Mouse (Mus musculus): Measurements from ENCODE around the gene Inha.

Inha gene

DNA sequence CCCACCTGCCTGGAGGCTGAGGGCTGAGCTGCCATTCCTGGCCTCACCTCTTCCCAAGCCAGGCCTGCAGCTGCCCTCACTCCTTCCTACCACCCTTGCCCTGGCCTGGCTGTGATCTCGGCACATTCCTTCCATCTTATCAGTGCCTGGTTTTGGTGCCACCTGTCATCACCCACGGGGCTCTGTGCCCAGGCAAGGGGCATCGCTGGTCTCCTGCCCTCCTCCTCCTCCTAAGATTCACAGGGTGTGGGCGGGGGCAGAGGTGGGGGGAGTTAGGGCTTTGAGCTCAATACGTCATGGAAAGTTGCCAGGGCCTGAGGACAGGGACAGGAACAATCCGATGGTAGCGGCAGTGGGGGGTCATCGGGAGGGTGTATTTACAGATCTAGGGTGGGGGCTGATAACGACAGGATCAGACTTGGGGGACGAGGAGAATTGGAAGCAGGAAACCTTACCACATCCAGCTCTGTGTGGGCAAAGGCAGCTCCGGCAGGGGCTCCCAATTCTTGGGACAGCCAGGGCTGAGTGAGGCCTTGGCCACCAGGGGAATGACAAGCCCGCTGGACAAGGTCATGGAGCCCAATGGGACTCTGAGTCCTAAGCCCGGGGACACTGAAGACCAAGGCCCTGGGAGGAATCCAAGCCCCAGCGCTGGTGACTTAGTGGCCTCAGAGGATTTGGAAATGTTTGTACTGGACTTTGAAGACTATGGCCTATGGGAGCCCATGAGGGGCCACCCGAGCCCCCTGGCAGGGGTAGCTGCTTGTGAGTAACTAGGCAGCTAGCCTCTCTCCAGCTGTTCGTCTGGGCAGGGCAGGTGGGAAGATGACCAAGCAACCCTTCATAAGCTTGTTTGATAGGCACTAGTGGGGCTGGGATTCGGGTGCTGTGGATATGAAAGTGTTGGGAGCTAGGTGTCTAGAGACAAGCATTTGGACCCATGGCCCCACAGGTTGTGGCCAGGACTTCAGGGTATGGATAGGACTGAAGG, 42.7 kb downstream of the Inha start:
- no peaks in the 10 kb centered on the region for H3K36me3 ChIP-seq (ENCODE audit: control insufficient read depth, insufficient read depth, low read length, poor library complexity, severe bottlenecking)
- 0 out of 2 replicates have a peak, but pooled peaks cover 2% of the 10 kb centered on the region for H3K27me3 ChIP-seq (ENCODE audit: control insufficient read depth, insufficient read depth, low read length, poor library complexity, severe bottlenecking)
- no peak for DNase-seq (ENCODE audit: low read depth, low spot score)

GRCm38 (mm10) chr1:75550586-75550985, 43.7 kb downstream of the Inha start:
- H3K27me3 ChIP-seq (ENCODE audit: control insufficient read depth, insufficient read depth, low read length, poor library complexity, severe bottlenecking), result 0 out of 2 replicates have a peak, but pooled peaks cover 2% of the 10 kb centered on the region
- no peak for DNase-seq (ENCODE audit: low read depth, low spot score)
- no peaks in the 10 kb centered on the region for H3K36me3 ChIP-seq (ENCODE audit: control insufficient read depth, insufficient read depth, low read length, poor library complexity, severe bottlenecking)

DNA sequence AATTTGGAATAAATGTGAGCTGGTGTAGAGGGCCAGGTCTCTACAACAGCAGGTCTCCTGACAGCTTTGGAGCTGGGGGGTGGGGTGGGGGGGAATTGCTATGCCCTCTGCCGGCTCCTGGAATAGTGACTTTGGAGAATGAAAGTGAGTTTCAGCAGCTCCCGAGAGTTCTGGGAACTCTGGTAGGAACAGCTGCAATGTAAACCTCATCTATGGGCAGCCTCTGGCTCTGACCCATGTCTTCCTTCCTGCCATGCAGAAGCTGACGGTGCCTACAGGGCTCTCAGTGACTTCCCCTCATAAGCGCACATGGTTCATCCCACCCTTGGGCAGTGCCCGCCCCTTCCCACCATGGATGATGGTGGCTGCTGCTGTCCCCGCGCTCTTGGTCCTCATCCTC, 48.8 kb downstream of the Inha start:
- no peak for DNase-seq (ENCODE audit: low read depth, low spot score)
- no peaks in the 10 kb centered on the region for H3K27me3 ChIP-seq (ENCODE audit: control insufficient read depth, insufficient read depth, low read length, poor library complexity, severe bottlenecking)
- no peaks in the 10 kb centered on the region for H3K36me3 ChIP-seq (ENCODE audit: control insufficient read depth, insufficient read depth, low read length, poor library complexity, severe bottlenecking)

- no peak for DNase-seq (ENCODE audit: low read depth, low spot score)
- Histone ChIP-seq H3K36me3 (ENCODE audit: control insufficient read depth, insufficient read depth, low read length, poor library complexity, severe bottlenecking) (no peaks in the 10 kb centered on the region), H3K27me3 (ENCODE audit: control insufficient read depth, insufficient read depth, low read length, poor library complexity, severe bottlenecking) (no peaks in the 10 kb centered on the region)
Observed at GRCm38 (mm10) chr1:75556143-75556781, 49.4 kb downstream of the Inha start.

DNA sequence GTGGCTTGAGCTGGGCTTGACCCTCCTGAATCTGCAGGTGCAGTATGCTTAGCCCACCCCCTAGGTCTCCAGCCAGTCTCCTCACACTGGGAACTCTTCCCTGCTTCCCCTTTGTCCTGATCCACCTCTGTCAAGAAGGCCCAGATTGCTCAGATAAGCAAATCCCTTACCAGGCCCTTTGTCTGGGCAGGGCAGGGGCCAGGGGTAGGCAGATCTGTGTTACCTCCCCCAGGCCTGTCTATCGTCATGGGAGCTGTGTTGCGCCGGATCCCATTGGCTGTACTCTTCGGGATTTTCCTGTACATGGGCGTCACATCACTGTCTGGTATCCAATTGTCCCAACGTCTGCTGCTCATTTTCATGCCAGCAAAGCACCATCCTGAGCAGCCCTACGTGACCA, 50.2 kb downstream of the Inha start:
- DNase-seq (ENCODE audit: low read depth, low spot score), result no peak
- H3K36me3 ChIP-seq (ENCODE audit: control insufficient read depth, insufficient read depth, low read length, poor library complexity, severe bottlenecking), result no peaks in the 10 kb centered on the region
- no peaks in the 10 kb centered on the region for H3K27me3 ChIP-seq (ENCODE audit: control insufficient read depth, insufficient read depth, low read length, poor library complexity, severe bottlenecking)

DNA sequence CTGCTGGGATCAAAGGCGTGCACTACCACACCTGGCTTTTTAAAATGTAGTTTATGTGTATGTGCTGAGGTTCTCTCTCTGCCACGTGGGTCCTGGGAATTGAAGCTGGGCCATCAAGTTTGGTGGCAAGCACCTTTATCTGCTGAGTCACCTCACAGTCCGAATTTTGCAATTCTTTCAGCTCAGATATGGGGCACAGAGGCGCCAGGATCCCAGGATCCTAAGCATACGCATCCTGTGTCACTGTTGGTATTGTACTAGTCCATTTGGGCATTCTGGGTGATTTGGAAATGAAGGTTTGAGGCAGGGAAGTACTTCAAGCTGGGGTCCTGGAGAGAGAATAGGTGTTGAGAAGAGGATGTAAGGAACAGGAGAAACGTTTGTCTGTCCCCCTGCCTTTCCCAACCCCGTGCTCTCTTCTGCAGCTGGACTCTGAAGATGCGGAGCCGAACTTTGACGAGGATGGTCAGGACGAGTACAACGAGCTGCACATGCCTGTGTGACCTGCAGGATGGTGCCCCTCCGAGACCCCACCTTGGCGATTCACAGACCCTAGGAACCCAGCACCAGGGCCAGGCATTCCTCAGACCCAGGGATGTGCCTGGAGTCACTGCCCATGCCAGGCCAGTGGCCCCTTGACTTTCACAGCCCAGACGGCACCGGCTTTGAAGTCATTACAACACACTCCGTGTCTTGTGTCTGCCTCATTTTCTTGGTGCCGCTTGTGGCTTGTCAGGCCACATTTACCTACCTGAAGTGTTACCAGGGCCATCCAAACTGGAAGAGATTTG, 51.7 kb downstream of the Inha start:
- H3K27me3 ChIP-seq (ENCODE audit: control insufficient read depth, insufficient read depth, low read length, poor library complexity, severe bottlenecking), result no peaks in the 10 kb centered on the region
- no peak for DNase-seq (ENCODE audit: low read depth, low spot score)
- no peaks in the 10 kb centered on the region for H3K36me3 ChIP-seq (ENCODE audit: control insufficient read depth, insufficient read depth, low read length, poor library complexity, severe bottlenecking)

GRCm38 (mm10) chr1:75559212-75559925, 52.5 kb downstream of the Inha start:
- peak; percentile 95 for DNase-seq (ENCODE audit: low read depth, low spot score)
- no peaks in the 10 kb centered on the region for H3K27me3 ChIP-seq (ENCODE audit: control insufficient read depth, insufficient read depth, low read length, poor library complexity, severe bottlenecking)
- no peaks in the 10 kb centered on the region for H3K36me3 ChIP-seq (ENCODE audit: control insufficient read depth, insufficient read depth, low read length, poor library complexity, severe bottlenecking)

All from splenic B cell, adult 2 months (primary cell).